22 mouse cellular contexts compared by ENCODE assay signal in genomic region chr3:97761168-97761567, GRCm38 (mm10).
A peak's percentile ranks its signal among the peaks of the same experiment; 100 is the strongest.
DNase-seq lines count a peak whose midpoint lies in the region; ATAC-seq lines count a peak whose summit lies in the region.
"Had no signal": no experiment of that assay in that cellular context is flagged by ENCODE, and none has a peak within 500 bp of the region (broad histone marks: within the 10 kb centered on the region; RNA-seq: fewer than 3 reads in every experiment).

No protein-coding gene starts in this region.

- H3K36me3 ChIP-seq in heart, embryonic 10.5 days, result peaks cover 30% of the 10 kb centered on the region

- H3K9me3 ChIP-seq in heart, embryonic 10.5 days, result no peaks in the 10 kb centered on the region
- H3K9me3 ChIP-seq: embryonic facial prominence, embryonic 13.5 days; embryonic facial prominence, embryonic 15.5 days; forebrain, embryonic 10.5 days; forebrain, embryonic 12.5 days had no signal

- DNase-seq in heart, embryonic 10.5 days (ENCODE audit: low spot score), result peak; percentile 39
- DNase-seq in heart, adult 9 months (ENCODE audit: low spot score in 2 of 2), result no peak
- no peak for DNase-seq in thymus, postnatal 4 days
- DNase-seq: adrenal gland, adult 8-10 months; adrenal gland, postnatal 14 days; adrenal gland, postnatal 36 days; cerebellum, adult 11-12 months; cerebellum, adult 2 months; cerebellum, adult 9-10 months; cerebellum, postnatal 10 days; cerebellum, postnatal 25 days; embryo, embryonic 11 days had no signal

- ATAC-seq in granulocyte monocyte progenitor cell, adult 5-6 weeks (replicated peaks; ENCODE audit: poor library complexity, severe bottlenecking), result peak; percentile 66
- ATAC-seq in megakaryocyte progenitor cell, adult 5-6 weeks (replicated peaks; ENCODE audit: poor library complexity), result peak; percentile 50
- no peak for ATAC-seq in activated CD4-positive, CD25-positive, alpha-beta regulatory T cell, adult 4 months
- ATAC-seq: forebrain, embryonic 14.5 days; forebrain, embryonic 16.5 days had no signal

- peaks cover 9% of the 10 kb centered on the region for H3K4me1 ChIP-seq in heart, embryonic 10.5 days

- H3K27ac ChIP-seq in heart, embryonic 10.5 days, result no peak overlapping the region
- H3K27ac ChIP-seq: embryonic facial prominence, embryonic 13.5 days; embryonic facial prominence, embryonic 15.5 days; forebrain, embryonic 10.5 days; forebrain, embryonic 12.5 days had no signal

- no peak overlapping the region for H3K4me3 ChIP-seq in heart, embryonic 10.5 days
- H3K4me3 ChIP-seq: embryonic facial prominence, embryonic 13.5 days; embryonic facial prominence, embryonic 15.5 days; erythroblast, embryonic 14.5 days; forebrain, embryonic 10.5 days; forebrain, embryonic 12.5 days had no signal

- WGBS in heart, embryonic 10.5 days, result 79% methylated on average over 5 of the region's 5 CpGs

- no peaks in the 10 kb centered on the region for H3K27me3 ChIP-seq in heart, embryonic 10.5 days (ENCODE audit: insufficient read depth, poor library complexity, severe bottlenecking)
- H3K27me3 ChIP-seq: embryonic facial prominence, embryonic 13.5 days; embryonic facial prominence, embryonic 15.5 days; forebrain, embryonic 12.5 days had no signal
